Mouse (Mus musculus): ENCODE results near the gene Gm45062.

- TF ChIP-seq POLR2A (IDR thresholded peaks at IDR 0.05; ENCODE audit: low read depth, low read length) (no peak), CTCF (conservative IDR thresholded peaks at IDR 0.05; ENCODE audit: insufficient read depth, insufficient read length, low read depth, low read length) (no peak)
These were observed 104.9 kb downstream of the Gm45062 start for GRCm38 (mm10) chr6:8364033-8364756.
